Comparison of ENCODE assay signal across 8 mouse cellular contexts in genomic region chr4:95081632-95082031, GRCm38 (mm10). TPM values are rescaled to one million over a fixed set of nuclear protein-coding genes. Genes with fewer than 3 reads are reported as not detected.
A peak's percentile ranks its signal among the peaks of the same experiment; 100 is the strongest.
DNase-seq lines count a peak whose midpoint lies in the region; ATAC-seq and TF ChIP-seq lines count a peak whose summit lies in the region.

No protein-coding gene starts in this region.

- WGBS in heart, embryonic 13.5 days: 18% methylated on average over 8 of the region's 8 CpGs
- 30% methylated on average over 8 of the region's 8 CpGs for WGBS in stomach, postnatal 0 days

- no peaks in the 10 kb centered on the region for H3K9me3 ChIP-seq in heart, embryonic 13.5 days
- no peaks in the 10 kb centered on the region for H3K9me3 ChIP-seq in stomach, postnatal 0 days (ENCODE audit: control insufficient read depth, low read length)

- H3K4me1 ChIP-seq in heart, embryonic 13.5 days: peaks cover 25% of the 10 kb centered on the region
- peaks cover 11% of the 10 kb centered on the region; the same call in 1 of the 2 replicates for H3K4me1 ChIP-seq in stomach, postnatal 0 days (replicated peaks; ENCODE audit: control insufficient read depth, insufficient read depth)

- H3K9ac ChIP-seq in heart, embryonic 13.5 days: peak overlapping the region; percentile 34
- H3K9ac ChIP-seq in stomach, postnatal 0 days (ENCODE audit: low read length): no peak overlapping the region

- H3K27ac ChIP-seq in heart, embryonic 13.5 days (replicated peaks): peak overlapping the region; percentile 73
- peak overlapping the region; percentile 88 for H3K27ac ChIP-seq in stomach, postnatal 0 days (replicated peaks)

- peak; percentile 47; the same call in 1 of the 2 replicates for ATAC-seq in heart, embryonic 13.5 days (ENCODE audit: extremely low read depth, insufficient number of reproducible peaks, low FRiP score, low TSS enrichment)
- peak; percentile 63; the same call in 1 of the 2 replicates for ATAC-seq in stomach, postnatal 0 days (ENCODE audit: low FRiP score, low TSS enrichment)
- ATAC-seq in cerebellum, adult (ENCODE audit: insufficient number of reproducible peaks, low FRiP score, low TSS enrichment): no peak

- no peak for TF ChIP-seq EP300 in stomach, postnatal 0 days (optimal IDR thresholded peaks at IDR 0.05)

- no peak overlapping the region for H3K4me3 ChIP-seq in heart, embryonic 13.5 days
- H3K4me3 ChIP-seq in stomach, postnatal 0 days (ENCODE audit: low read depth, low read length): no peak overlapping the region

- H3K27me3 ChIP-seq in heart, embryonic 13.5 days (replicated peaks): no peaks in the 10 kb centered on the region
- no peaks in the 10 kb centered on the region for H3K27me3 ChIP-seq in stomach, postnatal 0 days (ENCODE audit: control insufficient read depth, insufficient read depth, low read length)

- no peaks in the 10 kb centered on the region for H3K36me3 ChIP-seq in heart, embryonic 13.5 days
- H3K36me3 ChIP-seq in stomach, postnatal 0 days (ENCODE audit: control insufficient read depth, insufficient read depth, low read length): no peaks in the 10 kb centered on the region

- DNase-seq in embryo, embryonic 10 days (ENCODE audit: low spot score): peak; percentile 20
- no peak for DNase-seq in embryo, embryonic 9.5 days (ENCODE audit: extremely low spot score)
- DNase-seq in retina, postnatal 1 day: peak; percentile 10
- DNase-seq in retina, embryonic 14.5 days (ENCODE audit: low spot score): no peak
- peak; percentile 35 for DNase-seq in stomach, postnatal 0 days (ENCODE audit: low spot score)
- DNase-seq in testis, postnatal 10 days (ENCODE audit: low spot score): no peak

- no peak overlapping the region for H3K4me2 ChIP-seq in heart, embryonic 13.5 days
- H3K4me2 ChIP-seq in stomach, postnatal 0 days (replicated peaks; ENCODE audit: low read depth): no peak overlapping the region

- 0 out of 2 replicates have a peak, but pooled peaks have one; percentile 10 for TF ChIP-seq CTCF in stomach, postnatal 0 days (IDR thresholded peaks at IDR 0.05; ENCODE audit: low read depth)

RNA-seq across cellular contexts. Expression of gene Jun, which starts 29.6 kb away (rescaled TPM):
- polyA plus RNA-seq in heart, embryonic 13.5 days (2015; fragmentation: Nextera tagmentation; extraction: Ambion mirVana): 67.7 and 72.3 TPM in 2 replicates
- polyA plus RNA-seq in stomach, postnatal 0 days (2015; fragmentation: Nextera tagmentation; extraction: Ambion mirVana): 80.2 and 88.9 TPM in 2 replicates

Comparison
In these comparisons a context has a peak if more than half of its experiments do, and no peak if none do; other contexts are left out.
1. DNase-seq: peak in embryo, embryonic 10 days (single experiment), retina, postnatal 1 day (single experiment) and stomach, postnatal 0 days (single experiment); none in embryo, embryonic 9.5 days (single experiment), retina, embryonic 14.5 days (single experiment) and testis, postnatal 10 days (single experiment).